Mouse (Mus musculus): ENCODE results near the gene Mmp14.

Mmp14 gene

DNA sequence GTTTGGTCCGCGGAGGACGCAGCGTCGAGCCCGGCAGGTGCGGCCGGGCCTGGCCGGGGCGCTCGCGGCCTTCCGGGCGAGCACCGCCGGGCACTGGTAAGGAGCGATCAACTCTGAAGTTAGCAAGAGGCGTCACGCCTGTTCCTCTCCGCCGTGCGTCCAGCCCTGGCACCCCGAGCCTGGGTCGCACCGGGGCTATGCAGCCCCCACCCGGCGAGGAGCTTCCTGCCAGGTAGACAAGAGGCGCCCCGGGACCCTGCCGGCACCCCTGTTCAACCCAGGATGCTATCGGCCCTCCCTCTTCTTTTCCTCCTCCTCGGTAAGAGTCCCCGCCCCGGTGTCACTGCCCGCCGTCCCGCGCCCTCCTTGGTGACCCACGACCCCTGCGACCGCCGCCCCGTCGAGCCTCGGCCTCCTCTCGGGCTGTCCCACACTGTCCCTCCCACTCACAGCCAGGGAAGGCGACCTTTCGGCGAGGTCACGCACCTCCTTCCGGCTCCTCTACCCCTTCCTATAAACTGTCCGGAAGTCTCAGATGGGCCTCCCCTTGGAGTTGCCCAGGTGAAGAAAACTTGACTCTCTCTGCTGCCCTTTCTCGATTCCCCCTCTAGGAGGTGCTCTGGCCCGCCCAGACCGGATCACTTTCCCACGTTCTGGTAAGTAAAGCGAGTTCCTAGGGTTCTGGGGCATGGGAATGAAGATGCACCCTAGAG is 33.0 kb downstream of the Mmp14 start:
- in situ Hi-C loops (cut with MboI; ENCODE audit: low sequenced_read_pairs), result no loop called here

DNA sequence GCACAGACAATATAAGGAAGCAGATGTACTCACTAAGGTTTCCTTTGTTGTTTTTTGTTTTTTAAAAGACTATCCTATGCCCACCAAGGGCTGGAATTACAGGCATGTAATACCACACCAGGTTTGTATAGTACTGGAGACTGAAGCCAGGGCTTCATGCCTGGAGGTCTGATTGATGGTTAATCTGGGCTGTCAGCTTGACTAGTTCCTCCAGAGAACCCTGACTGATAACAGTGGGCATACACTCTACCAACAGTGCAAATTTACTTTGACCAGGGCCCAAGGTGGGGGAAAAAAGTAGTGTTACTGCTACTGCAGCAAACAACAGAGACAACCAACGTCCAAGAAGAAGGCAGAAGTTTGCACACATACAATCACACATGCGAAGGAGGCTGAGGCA is 40.1 kb downstream of the Mmp14 start:
- in situ Hi-C loops (cut with MboI; ENCODE audit: low sequenced_read_pairs), result no loop called here

DNA sequence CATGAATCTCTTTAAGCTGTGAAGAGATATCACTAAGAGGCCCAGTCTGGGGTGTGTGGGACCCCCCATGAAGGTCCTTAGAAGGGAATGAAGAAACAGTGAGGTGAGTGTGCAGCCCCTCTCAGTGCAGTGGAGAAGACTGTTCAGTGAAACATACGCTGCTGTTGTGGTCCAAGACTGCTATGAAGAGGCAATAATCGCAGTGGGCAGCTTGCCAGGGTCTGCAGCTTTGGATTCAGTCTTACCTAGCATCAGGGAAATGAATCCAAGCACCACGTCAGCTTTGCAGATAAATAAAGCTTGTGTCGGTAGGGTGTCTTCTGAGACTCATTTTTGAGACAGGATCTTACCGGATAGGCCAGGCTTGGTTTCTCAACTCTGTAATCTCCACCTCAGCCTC is 41.3 kb downstream of the Mmp14 start:
- in situ Hi-C loops (cut with MboI; ENCODE audit: low sequenced_read_pairs), result no loop called here

DNA sequence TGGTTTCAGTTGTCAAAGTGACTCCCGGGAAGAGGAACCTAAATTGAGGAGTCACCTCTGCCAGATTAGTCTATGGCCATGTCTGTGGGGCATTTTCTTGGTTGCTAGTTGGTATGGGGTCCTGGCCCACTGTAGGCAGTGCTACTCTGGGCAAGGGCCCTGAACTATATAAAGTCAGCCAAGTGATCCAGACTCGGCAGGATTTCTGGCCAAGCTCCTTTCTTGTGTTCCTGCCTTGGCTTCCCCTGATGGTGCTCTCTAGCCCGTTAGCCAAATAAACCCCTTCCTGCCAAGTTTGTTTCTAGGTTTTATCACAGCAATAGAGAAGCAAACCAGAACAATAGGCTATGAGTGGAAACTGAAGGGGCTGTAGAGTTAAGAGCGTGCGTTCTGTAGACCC is 43.3 kb downstream of the Mmp14 start:
- in situ Hi-C loops (cut with MboI; ENCODE audit: low sequenced_read_pairs), result no loop called here

DNA sequence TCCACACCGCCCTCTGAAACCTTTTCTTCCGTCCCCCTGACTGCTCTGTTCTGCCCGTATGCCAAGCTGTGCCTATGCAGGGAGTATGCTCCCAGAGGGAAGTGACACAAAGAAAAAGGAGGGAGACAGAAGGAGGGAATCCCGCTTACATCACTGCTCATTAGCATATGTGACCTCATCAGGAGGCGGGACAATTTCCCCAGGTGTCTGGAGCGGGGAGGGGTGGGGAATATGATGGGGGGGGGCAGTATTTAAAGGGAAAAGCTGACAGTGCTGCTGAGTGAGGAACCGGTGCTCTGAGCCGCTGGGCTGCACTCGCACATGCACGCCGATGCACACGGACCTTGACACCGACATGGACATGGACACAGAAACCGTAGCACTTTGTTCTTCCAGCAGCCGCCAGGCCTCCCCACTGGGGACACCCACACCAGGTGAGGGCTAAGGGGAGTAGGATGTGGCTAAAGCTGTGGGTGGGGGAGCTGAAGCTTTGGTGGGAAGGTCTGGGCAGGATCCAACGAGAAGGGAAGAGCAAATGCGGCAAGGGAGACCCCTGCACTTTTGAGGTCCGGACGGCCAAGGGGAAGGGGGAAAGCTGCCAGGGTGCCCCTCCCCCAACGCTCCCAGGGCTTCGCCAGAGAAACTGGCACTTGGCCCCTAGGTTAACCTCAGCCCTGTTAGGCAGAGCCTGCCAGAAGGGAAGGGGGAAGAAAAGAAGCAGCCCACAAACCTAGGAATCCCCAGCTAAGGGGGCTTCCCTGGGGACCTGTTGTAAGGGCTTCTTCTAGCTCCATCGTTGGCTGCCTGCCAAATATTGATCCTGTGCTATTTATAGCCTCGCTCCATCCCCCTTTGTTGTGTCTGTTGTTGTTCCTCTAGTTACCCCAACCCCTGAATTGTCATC is 44.8 kb downstream of the Mmp14 start, which contains the start of gene Rem2:
Gene Rem2, plus strand, starts transcription at position 160 of the 904 bp plus-strand sequence.
- in situ Hi-C loops (cut with MboI; ENCODE audit: low sequenced_read_pairs), result no loop called here

- in situ Hi-C loops (cut with MboI; ENCODE audit: low sequenced_read_pairs), result no loop called here
Observed at GRCm38 (mm10) chr14:54477172-54477909, 45.9 kb downstream of the Mmp14 start.

DNA sequence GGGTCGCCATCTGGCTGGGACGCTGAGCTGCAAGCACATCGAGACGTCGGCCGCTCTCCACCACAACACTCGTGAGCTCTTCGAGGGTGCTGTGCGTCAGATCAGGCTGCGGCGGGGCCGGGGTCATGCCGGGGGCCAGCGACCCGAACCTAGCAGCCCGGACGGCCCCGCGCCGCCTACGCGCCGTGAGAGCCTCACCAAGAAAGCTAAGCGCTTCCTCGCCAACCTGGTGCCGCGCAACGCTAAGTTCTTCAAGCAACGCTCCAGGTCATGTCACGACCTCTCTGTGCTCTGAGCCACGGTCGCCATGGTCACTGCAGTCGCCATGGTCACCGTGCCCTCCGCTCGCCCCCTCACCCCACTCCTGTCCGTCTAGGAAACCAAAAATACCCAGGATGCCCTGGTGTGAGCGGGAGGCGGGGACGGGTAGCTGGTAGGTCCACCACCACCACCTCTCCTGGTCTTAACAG is 48.1 kb downstream of the Mmp14 start:
- in situ Hi-C loops (cut with MboI; ENCODE audit: low sequenced_read_pairs), result no loop called here

GRCm38 (mm10) chr14:54480673-54481072 is 49.3 kb downstream of the Mmp14 start:
- in situ Hi-C loops (cut with MboI; ENCODE audit: low sequenced_read_pairs), result no loop called here

DNA sequence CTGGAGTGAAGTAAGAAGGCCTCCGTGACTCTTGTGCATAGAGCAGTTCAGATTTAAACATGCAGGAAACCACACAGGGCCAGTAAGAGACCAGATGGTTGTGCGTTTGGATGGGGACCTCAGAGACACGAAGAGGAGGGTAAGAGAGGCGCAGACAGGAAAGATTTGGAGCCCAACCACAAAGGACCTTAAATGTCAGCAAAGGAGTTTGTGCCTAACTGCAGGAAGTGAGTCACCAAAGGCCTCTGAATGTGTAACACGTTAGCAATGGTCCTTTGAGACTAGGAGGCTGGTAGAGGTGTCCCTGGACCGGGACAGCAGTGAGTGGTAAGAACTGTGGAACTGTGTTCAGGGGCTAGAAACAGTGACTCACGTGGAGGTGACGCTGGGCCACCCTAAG is 50.0 kb downstream of the Mmp14 start:
- in situ Hi-C loops (cut with MboI; ENCODE audit: low sequenced_read_pairs), result no loop called here

DNA sequence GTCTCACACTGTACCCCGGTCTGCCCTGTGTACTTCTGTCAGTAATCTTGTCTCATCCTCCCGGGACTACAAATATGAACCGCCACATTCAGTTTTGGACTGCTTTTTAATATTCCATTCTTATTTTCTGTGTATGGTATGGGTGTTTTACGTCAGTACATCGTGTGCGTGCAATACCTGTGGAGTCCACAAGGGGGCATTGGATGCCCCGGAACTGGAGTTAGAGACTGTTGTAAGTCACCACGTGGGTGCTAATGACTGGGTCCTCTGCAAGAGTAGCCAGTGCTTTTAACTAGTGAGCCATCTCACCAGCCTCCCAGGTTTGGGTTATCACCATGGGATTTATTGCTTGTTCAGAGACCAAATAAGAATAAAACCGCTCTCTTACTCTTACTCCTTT is 51.1 kb downstream of the Mmp14 start:
- in situ Hi-C loops (cut with MboI; ENCODE audit: low sequenced_read_pairs), result no loop called here

- in situ Hi-C loops (cut with MboI; ENCODE audit: low sequenced_read_pairs), result no loop called here
Observed at GRCm38 (mm10) chr14:54485899-54486298, 54.5 kb downstream of the Mmp14 start.

DNA sequence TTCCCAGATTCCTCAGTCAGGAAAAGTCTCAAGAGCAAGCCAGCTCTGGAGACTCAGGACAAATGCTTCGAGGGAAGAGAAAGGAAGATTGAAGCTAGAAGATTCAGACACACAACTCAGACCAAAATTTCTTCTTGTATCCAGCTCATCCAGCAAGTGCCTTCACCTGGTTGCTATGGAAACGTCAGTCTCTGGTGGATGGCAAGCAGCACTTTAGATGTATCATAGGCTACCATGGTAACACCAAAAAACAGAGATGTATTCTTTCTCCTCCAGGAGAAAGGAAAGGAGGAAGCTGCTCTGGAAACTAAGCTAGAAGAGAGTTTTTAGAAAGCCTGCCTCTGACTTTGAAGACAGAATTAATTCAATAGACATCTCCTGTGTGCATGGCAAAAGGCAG is 56.3 kb downstream of the Mmp14 start:
- in situ Hi-C loops (cut with MboI; ENCODE audit: low sequenced_read_pairs), result no loop called here

DNA sequence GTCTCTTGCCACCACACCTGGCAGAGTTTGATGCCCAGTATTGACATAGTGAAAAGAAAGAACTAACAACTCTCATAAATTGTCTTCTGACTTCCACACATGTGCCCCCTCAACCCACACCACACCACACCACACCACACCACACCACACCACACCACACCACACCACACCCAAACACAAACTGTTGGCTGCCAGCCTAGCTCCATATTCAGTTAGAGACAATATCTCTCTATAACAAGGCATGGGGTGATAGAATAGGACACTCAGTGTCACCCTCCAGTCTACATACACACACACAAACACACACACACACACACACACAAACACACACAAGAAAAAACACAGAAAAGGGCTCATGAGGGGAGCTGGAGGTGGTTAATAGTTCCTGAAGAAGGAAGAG is 56.9 kb downstream of the Mmp14 start:
- in situ Hi-C loops (cut with MboI; ENCODE audit: low sequenced_read_pairs), result no loop called here

DNA sequence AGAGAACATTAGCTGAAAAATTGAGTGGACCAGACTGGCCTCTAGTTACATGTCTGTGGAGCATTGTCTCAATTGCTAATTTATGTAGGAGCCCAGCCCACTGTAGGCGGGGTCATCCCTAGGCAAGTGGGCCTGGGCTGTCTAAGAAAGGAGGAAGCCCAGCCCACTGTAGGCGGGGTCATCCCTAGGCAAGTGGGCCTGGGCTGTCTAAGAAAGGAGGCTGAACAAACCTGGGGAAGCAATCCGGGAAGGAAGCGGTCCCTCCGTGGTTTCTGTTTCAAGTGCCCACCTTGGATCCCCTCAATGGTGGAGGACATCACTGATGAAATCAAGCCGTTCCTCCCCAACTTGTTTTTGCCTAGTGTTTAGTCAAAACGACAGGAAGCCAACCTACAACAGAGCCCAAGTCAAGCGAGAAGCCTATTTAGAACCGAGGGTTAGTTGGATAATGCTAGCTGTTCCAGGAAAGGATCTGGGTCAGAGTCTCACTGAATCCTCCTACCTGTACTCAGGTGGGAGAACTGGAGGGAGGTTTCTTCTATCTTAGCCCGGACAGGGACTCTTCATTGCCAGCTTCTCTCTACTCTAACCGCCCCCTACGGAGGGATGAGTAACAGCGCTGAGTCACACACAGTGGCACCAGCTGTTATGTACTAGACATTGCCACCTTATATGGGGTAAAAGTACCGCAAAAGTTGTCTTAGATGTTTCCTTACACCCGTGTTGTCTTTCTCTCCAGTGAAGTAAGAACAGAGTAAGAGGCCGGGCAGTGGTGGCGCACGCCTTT is 61.1 kb downstream of the Mmp14 start:
- in situ Hi-C loops (cut with MboI; ENCODE audit: low sequenced_read_pairs), result no loop called here

DNA sequence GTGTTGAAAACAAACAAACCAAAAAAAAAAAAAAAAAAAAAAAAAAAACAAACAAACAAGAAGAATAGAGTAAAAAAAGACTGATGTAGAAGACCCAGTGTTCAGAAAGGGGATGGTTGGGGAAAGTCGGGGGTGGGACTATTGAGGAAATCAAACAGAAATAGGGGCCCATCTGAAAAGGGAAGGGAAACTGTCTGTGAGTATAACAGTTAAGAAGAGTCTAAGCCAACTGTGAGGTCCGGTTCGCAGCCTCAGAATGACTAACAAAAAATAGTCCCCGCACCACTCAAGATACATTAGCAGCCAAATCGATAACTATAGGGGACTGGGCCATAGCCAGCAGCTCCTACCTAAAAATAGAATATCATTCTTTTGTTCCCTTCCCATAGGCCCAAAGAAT is 61.8 kb downstream of the Mmp14 start:
- in situ Hi-C loops (cut with MboI; ENCODE audit: low sequenced_read_pairs), result no loop called here

DNA sequence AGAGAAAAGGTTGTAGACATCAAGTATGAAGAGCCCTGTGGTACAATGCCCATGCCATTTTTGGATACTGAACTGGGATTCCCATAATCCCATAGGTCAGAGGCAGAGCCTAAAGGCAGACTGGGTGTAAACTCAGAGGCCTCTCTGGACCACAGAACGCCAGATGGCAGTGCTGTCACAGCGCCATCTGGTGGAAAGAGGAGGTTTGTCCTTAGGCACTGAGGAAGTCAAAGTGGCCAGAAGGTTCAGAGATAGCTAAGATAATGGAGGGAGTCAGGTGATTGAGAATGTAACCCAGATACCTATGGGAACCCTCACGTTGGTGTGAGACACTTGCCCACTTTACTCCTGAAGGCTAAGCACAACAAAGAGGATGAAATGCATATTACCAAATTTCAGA is 62.8 kb downstream of the Mmp14 start:
- in situ Hi-C loops (cut with MboI; ENCODE audit: low sequenced_read_pairs), result no loop called here
